Mouse (Mus musculus): ENCODE results near the gene Sdccag8. TPM values are rescaled to one million over a fixed set of nuclear protein-coding genes. Genes with fewer than 3 reads are reported as not detected.

Gene Sdccag8
- polyA plus RNA-seq, 1 experiment from 2014 or later, result 31.5 TPM

DNA sequence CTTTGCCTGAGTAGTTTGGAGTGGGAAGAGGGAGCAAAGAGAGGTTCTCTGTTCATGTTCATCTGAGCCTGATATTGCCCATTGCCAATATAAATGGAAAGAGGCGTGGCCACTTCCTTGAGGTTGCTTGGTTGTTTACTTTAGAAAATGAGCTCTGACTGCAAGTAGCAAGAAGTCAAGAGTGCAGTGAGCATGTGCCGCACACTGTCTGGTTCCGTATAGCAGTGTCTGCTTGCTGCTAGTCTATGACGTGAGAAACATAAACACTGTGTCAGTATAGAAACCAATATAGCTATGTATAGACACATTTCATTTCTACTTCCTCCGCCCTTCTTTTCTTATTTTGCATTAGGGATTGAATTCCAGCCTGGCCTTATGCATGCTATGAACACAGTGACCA is 111.5 kb downstream of the Sdccag8 start:
- Histone ChIP-seq H3K27me3 (replicated peaks; ENCODE audit: control insufficient read depth, insufficient read depth, low read length) (no peaks in the 10 kb centered on the region), H3K4me2 (ENCODE audit: low read length) (no peak overlapping the region), H3K9ac (ENCODE audit: low read length) (no peak overlapping the region), H3K4me1 (ENCODE audit: control insufficient read depth, insufficient read depth, low read length) (peaks cover 17% of the 10 kb centered on the region), H3K9me3 (replicated peaks; ENCODE audit: control insufficient read depth, low read length) (no peaks in the 10 kb centered on the region), H3K27ac (ENCODE audit: low read depth, low read length) (no peak overlapping the region), H3K36me3 (ENCODE audit: control insufficient read depth, insufficient read depth, low read length) (no peaks in the 10 kb centered on the region), H3K4me3 (ENCODE audit: low read depth, low read length) (no peak overlapping the region)
- ATAC-seq, result no peak
- no peak for DNase-seq (ENCODE audit: low spot score)
- WGBS, result 87% methylated on average over 5 of the region's 5 CpGs

DNA sequence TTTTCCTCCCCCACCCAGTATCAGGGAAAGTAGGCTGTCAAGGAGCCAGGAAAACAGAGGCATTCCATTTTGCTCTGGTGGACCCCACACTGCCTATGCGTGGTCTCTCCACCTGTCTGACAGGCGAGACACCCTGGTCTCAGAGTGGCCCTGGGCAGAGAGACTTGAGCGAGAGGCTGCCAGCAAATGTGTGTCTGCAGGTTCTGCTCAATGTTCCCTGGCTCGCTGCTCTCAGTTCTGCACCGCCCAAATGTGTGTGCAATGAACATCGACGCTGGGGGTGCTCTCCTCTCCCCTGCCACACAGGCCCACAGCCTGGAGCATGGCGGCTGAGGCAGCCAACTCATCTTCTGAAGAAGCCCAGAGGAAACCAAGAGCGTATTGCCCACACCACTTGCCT is 112.9 kb downstream of the Sdccag8 start:
- no peak overlapping the region for H3K27ac ChIP-seq (ENCODE audit: low read depth, low read length)
- no peaks in the 10 kb centered on the region for H3K27me3 ChIP-seq (replicated peaks; ENCODE audit: control insufficient read depth, insufficient read depth, low read length)
- peaks cover 17% of the 10 kb centered on the region for H3K4me1 ChIP-seq (ENCODE audit: control insufficient read depth, insufficient read depth, low read length)
- H3K4me3 ChIP-seq (ENCODE audit: low read depth, low read length), result no peak overlapping the region
- H3K9me3 ChIP-seq (replicated peaks; ENCODE audit: control insufficient read depth, low read length), result no peaks in the 10 kb centered on the region
- no peak for ATAC-seq
- no peak overlapping the region for H3K4me2 ChIP-seq (ENCODE audit: low read length)
- 85% methylated on average over 9 of the region's 9 CpGs for WGBS
- no peak for DNase-seq (ENCODE audit: low spot score)
- no peak overlapping the region for H3K9ac ChIP-seq (ENCODE audit: low read length)
- no peaks in the 10 kb centered on the region for H3K36me3 ChIP-seq (ENCODE audit: control insufficient read depth, insufficient read depth, low read length)

DNA sequence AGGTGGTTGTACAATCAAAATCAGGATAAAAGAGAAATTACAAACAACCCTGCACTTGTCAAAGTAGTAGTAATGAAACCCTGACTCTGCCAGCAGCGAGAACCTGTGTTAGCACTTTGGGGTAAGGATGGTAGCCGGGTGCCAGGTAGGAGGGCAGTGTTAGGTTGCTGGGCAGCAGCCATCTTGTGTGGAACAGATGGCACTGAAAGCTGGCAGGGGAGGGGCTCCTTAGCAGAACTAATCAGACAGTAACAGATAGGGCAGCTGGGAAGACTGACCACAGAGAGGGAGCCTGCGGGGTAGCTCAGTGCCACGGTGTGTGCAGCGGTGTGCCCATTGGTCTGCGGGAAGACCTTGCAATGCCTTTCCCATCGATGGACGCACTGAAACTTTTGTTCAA is 115.2 kb downstream of the Sdccag8 start:
- no peaks in the 10 kb centered on the region for H3K27me3 ChIP-seq (replicated peaks; ENCODE audit: control insufficient read depth, insufficient read depth, low read length)
- H3K4me3 ChIP-seq (ENCODE audit: low read depth, low read length), result no peak overlapping the region
- DNase-seq (ENCODE audit: low spot score) (peak; percentile 78), ATAC-seq (peak; percentile 73)
- peak overlapping the region; percentile 73 for H3K27ac ChIP-seq (ENCODE audit: low read depth, low read length)
- no peaks in the 10 kb centered on the region for H3K9me3 ChIP-seq (replicated peaks; ENCODE audit: control insufficient read depth, low read length)
- H3K4me1 ChIP-seq (ENCODE audit: control insufficient read depth, insufficient read depth, low read length), result peaks cover 21% of the 10 kb centered on the region
- H3K9ac ChIP-seq (ENCODE audit: low read length), result no peak overlapping the region
- no peaks in the 10 kb centered on the region for H3K36me3 ChIP-seq (ENCODE audit: control insufficient read depth, insufficient read depth, low read length)
- WGBS, result 64% methylated on average over 8 of the region's 8 CpGs
- peak overlapping the region; percentile 23 for H3K4me2 ChIP-seq (ENCODE audit: low read length)

DNA sequence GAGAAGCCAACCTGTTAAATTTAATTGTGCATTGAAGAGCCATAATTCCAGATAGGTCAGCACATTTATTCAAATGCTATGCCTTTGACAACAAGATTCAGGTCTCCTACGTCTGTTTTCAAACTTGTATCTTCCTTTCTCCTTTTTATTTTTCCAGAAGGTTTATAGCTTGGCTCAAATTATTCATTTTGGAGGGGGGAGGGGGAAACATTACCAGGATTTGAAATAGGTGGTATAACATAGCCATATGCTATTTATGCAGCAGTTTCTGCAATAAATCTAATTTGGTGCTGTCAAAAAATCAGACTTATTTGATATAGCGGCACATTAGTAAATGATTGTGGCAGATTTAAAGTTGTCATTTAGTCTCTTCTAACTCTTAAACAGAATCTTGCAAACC is 116.1 kb downstream of the Sdccag8 start:
- ATAC-seq, result peak; percentile 10; the same call in 1 of the 2 replicates
- Histone ChIP-seq H3K9ac (ENCODE audit: low read length) (peak overlapping the region; percentile 38; the same call in 1 of the 2 replicates), H3K27ac (ENCODE audit: low read depth, low read length) (peak overlapping the region; percentile 73), H3K4me3 (ENCODE audit: low read depth, low read length) (no peak overlapping the region), H3K36me3 (ENCODE audit: control insufficient read depth, insufficient read depth, low read length) (no peaks in the 10 kb centered on the region), H3K4me2 (ENCODE audit: low read length) (peak overlapping the region; percentile 23; the same call in 1 of the 2 replicates), H3K9me3 (replicated peaks; ENCODE audit: control insufficient read depth, low read length) (no peaks in the 10 kb centered on the region), H3K4me1 (ENCODE audit: control insufficient read depth, insufficient read depth, low read length) (peaks cover 24% of the 10 kb centered on the region), H3K27me3 (replicated peaks; ENCODE audit: control insufficient read depth, insufficient read depth, low read length) (no peaks in the 10 kb centered on the region)
- peak; percentile 63 for DNase-seq (ENCODE audit: low spot score)
- WGBS, result 71% methylated on average over 2 of the region's 2 CpGs

DNA sequence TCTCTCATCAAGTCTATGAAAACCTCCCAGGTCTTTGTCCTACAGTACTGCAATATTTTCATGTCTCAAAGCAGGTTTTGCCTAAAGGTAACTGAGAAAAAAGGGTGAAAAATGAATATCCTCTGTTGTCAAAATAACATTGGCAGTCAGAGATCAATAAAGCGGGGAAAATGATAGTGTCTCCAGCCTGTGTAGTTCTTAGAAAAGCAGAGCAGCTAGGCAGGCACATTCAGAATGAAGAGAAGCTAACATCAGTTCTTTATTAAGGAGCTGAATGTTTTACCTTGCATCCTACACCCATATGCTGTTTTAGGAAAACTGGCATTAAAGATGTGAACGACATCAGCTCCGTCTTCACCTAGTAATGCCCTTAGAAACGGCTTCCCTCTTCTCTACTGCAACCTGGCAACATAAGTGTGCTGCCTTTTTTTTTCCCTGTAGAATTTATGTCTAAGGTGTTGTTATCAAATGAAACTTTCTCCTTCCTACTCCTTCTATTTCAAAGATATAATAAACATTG is 116.6 kb downstream of the Sdccag8 start:
- Histone ChIP-seq H3K9me3 (replicated peaks; ENCODE audit: control insufficient read depth, low read length) (no peaks in the 10 kb centered on the region), H3K4me1 (ENCODE audit: control insufficient read depth, insufficient read depth, low read length) (peaks cover 24% of the 10 kb centered on the region), H3K9ac (ENCODE audit: low read length) (peak overlapping the region; percentile 38; the same call in 1 of the 2 replicates), H3K27ac (ENCODE audit: low read depth, low read length) (peak overlapping the region; percentile 73), H3K36me3 (ENCODE audit: control insufficient read depth, insufficient read depth, low read length) (no peaks in the 10 kb centered on the region), H3K27me3 (replicated peaks; ENCODE audit: control insufficient read depth, insufficient read depth, low read length) (no peaks in the 10 kb centered on the region), H3K4me2 (ENCODE audit: low read length) (peak overlapping the region; percentile 4; the same call in 1 of the 2 replicates), H3K4me3 (ENCODE audit: low read depth, low read length) (no peak overlapping the region)
- ATAC-seq (no peak), DNase-seq (ENCODE audit: low spot score) (no peak)
- 64% methylated on average over 4 of the region's 4 CpGs for WGBS

DNA sequence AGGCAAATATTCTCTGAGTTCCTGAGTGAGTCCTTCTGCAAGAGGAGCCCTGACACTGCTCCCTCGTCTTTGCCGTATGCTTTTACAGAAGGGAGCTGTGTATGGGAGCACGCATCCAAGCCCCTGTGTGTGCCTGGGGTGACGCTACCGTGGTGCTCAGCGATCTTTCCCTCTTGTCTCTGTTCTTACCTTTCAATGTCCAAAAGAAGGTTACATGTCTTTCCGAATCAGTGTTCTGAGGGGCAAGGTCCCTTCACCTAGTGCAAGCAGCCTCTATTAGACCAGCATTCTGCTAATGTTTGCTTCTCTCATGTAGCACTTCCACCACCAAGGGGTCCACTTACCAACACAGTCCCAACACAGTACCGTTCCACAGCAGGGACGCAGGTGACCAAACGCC is 117.1 kb downstream of the Sdccag8 start:
- Histone ChIP-seq H3K27ac (ENCODE audit: low read depth, low read length) (peak overlapping the region; percentile 73), H3K9ac (ENCODE audit: low read length) (peak overlapping the region; percentile 38; the same call in 1 of the 2 replicates)
- WGBS, result 77% methylated on average over 10 of the region's 10 CpGs

DNA sequence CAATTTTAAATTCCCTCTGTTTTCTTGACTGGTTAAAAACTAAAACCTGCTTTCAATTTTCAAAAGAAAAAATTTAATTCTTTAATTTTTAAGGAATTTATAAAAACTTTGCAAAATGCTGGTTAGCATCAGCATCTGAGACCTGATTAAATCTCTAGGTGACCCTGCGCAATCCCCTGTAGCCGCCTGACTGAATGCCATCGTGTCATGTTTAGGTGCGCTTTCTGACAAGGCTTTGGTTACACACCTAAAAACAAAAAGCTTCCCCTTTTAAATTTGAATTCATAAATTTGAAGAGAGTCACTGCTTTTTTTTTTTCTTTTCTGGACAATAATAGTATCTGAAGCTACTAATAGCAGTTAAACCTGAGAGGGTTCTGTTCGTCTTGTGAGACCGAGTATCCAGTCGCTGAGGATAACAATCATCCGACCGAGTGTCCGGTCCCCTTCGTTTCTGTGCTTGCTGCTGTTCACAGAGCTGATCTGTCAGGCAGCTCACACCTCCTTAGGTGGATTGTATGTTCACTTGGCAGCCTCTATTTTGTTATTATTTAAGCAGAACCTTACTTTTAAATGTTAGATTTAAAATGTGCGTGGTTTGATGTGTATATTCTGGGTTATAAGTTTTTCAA is 118.0 kb downstream of the Sdccag8 start:
- Histone ChIP-seq H3K36me3 (ENCODE audit: control insufficient read depth, insufficient read depth, low read length) (no peaks in the 10 kb centered on the region), H3K27me3 (replicated peaks; ENCODE audit: control insufficient read depth, insufficient read depth, low read length) (no peaks in the 10 kb centered on the region), H3K27ac (ENCODE audit: low read depth, low read length) (peak overlapping the region; percentile 74), H3K9me3 (replicated peaks; ENCODE audit: control insufficient read depth, low read length) (no peaks in the 10 kb centered on the region), H3K9ac (ENCODE audit: low read length) (no peak overlapping the region; the same call in 1 of the 2 replicates), H3K4me3 (ENCODE audit: low read depth, low read length) (no peak overlapping the region), H3K4me2 (ENCODE audit: low read length) (no peak overlapping the region), H3K4me1 (ENCODE audit: control insufficient read depth, insufficient read depth, low read length) (peaks cover 27% of the 10 kb centered on the region)
- 71% methylated on average over 12 of the region's 12 CpGs for WGBS
- DNase-seq (ENCODE audit: low spot score) (no peak), ATAC-seq (no peak)

More for the DNA sequence above, 117.1 kb downstream of the Sdccag8 start:
- H3K27me3 ChIP-seq (replicated peaks; ENCODE audit: control insufficient read depth, insufficient read depth, low read length), result no peaks in the 10 kb centered on the region
- no peak overlapping the region for H3K4me3 ChIP-seq (ENCODE audit: low read depth, low read length)
- peaks cover 27% of the 10 kb centered on the region for H3K4me1 ChIP-seq (ENCODE audit: control insufficient read depth, insufficient read depth, low read length)
- no peak for ATAC-seq
- H3K9me3 ChIP-seq (replicated peaks; ENCODE audit: control insufficient read depth, low read length), result no peaks in the 10 kb centered on the region
- DNase-seq (ENCODE audit: low spot score), result no peak
- H3K36me3 ChIP-seq (ENCODE audit: control insufficient read depth, insufficient read depth, low read length), result no peaks in the 10 kb centered on the region
- H3K4me2 ChIP-seq (ENCODE audit: low read length), result peak overlapping the region; percentile 4; the same call in 1 of the 2 replicates

DNA sequence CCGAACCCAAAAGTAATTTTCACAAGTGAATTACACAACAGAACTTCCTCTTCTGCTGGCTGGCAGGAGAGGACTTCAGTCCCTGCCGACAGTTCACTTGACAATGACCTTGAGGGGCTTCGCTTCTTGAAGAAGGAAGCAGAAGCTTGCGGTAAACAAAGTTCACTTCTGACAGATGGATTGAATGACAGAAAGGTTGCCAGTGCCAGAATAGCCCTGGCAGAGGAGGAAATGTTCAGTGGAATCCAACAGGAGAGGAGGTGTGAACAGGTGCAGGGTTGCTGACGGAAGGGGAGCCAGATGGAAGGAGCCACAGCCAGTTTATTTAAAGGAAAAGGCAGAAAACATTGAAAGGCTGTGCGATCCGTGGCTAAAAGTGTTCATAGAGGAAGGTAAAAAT is 118.9 kb downstream of the Sdccag8 start:
- ATAC-seq (peak; percentile 75), DNase-seq (ENCODE audit: low spot score) (peak; percentile 90)
- Histone ChIP-seq H3K27ac (ENCODE audit: low read depth, low read length) (no peak overlapping the region; the same call in 1 of the 2 replicates), H3K36me3 (ENCODE audit: control insufficient read depth, insufficient read depth, low read length) (no peaks in the 10 kb centered on the region), H3K9ac (ENCODE audit: low read length) (no peak overlapping the region), H3K27me3 (replicated peaks; ENCODE audit: control insufficient read depth, insufficient read depth, low read length) (no peaks in the 10 kb centered on the region), H3K4me3 (ENCODE audit: low read depth, low read length) (no peak overlapping the region), H3K4me2 (ENCODE audit: low read length) (no peak overlapping the region), H3K4me1 (ENCODE audit: control insufficient read depth, insufficient read depth, low read length) (peaks cover 27% of the 10 kb centered on the region), H3K9me3 (replicated peaks; ENCODE audit: control insufficient read depth, low read length) (no peaks in the 10 kb centered on the region)
- WGBS, result 48% methylated on average over 7 of the region's 7 CpGs

Measured in forebrain, embryonic 14.5 days (tissue).